Mouse (Mus musculus) midbrain, embryonic 12.5 days (tissue): ENCODE results near the gene Rpl3l. TPM values are rescaled to one million over a fixed set of nuclear protein-coding genes. Genes with fewer than 3 reads are reported as not detected.

ENCODE experiments used
- ATAC-seq: fragments of 200-750 bp; cut with Nextera tagmentation; 2 replicates; pipeline ENCODE4 v1.8.0; 2017; ENCODE audit warnings: low read depth, moderate TSS enrichment, moderate library complexity; ENCODE audit not compliant: low FRiP score
- H3K27ac ChIP-seq: fragments of 300-500 bp; sonication (generic); replicated peaks from 2 replicates; pipeline ENCODE4 v1.5.1; 2016; ENCODE audit warnings: mild to moderate bottlenecking
- H3K27me3 ChIP-seq: fragments of 300-500 bp; sonication (generic); 2 replicates; pipeline ENCODE4 v1.6.1; 2016; ENCODE audit warnings: mild to moderate bottlenecking
- H3K36me3 ChIP-seq: fragments of 300-500 bp; sonication (generic); 2 replicates; pipeline ENCODE4 v1.6.1; 2016
- H3K4me1 ChIP-seq: fragments of 300-500 bp; sonication (generic); 2 replicates; pipeline ENCODE4 v1.6.1; 2016
- H3K4me2 ChIP-seq: fragments of 300-500 bp; sonication (generic); replicated peaks from 2 replicates; pipeline ENCODE4 v1.6.1; 2016; ENCODE audit warnings: mild to moderate bottlenecking, moderate library complexity
- H3K4me3 ChIP-seq: fragments of 300-500 bp; sonication (generic); 2 replicates; pipeline ENCODE4 v1.5.1; 2016; ENCODE audit warnings: mild to moderate bottlenecking
- H3K9ac ChIP-seq: fragments of 300-500 bp; sonication (generic); replicated peaks from 2 replicates; pipeline ENCODE4 v1.6.1; 2016; ENCODE audit warnings: mild to moderate bottlenecking, moderate library complexity
- H3K9me3 ChIP-seq: fragments of 300-500 bp; sonication (generic); 2 replicates; pipeline ENCODE4 v1.6.1; 2016; ENCODE audit warnings: mild to moderate bottlenecking
- WGBS: fragments of 180-500 bp; shearing (Covaris S2); methylation state at CpG from one replicate; pipeline ENCODE4 v1.1.7; 2016; 5-methylcytosine and 5-hydroxymethylcytosine counted together
- polyA plus RNA-seq: library from polyadenylated mRNA; unstranded; fragments of >200 nt; fragmentation: Nextera tagmentation; extraction: Ambion mirVana; gene quantifications from 2 replicates; pipeline ENCODE4 v1.2.1, GENCODE M21; 2016

Rpl3l gene
- polyA plus RNA-seq, result not detected in 2 replicates

DNA sequence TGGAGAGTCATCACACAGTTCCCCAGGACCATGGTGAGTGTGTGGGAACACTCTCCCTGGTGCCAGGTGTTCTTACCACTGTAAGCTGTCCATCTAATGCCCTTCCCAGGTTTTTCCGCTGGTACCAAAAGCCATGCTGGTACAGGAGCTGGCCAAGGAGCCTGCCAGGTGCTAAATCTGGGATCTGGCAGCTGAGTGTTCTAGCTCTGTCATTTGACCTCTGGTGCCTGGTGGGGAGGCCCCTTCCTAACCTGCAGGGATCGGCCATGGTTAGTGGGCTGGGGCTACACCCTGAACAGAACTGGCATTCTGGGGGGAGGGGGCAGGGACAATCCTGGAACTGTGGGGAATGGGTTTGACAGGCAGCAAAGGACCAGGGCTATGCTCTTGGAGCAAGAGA lies at the start of gene Rpl3l:
Rpl3l (plus strand) TSS at position 203 of the 400 bp plus-strand sequence.
- Histone ChIP-seq H3K9ac (no peak within 1 kb of the TSS), H3K4me2 (no peak within 1 kb of the TSS), H3K27me3 (peaks cover 17% of the 10 kb centered on the region), H3K27ac (no peak within 1 kb of the TSS), H3K4me3 (no peak within 1 kb of the TSS), H3K9me3 (no peaks in the 10 kb centered on the region), H3K36me3 (peaks cover under 1% of the 10 kb centered on the region; the same call in 1 of the 2 replicates), H3K4me1 (peaks cover 10% of the 10 kb centered on the region)
- WGBS, result 85% methylated on average over 2 of the region's 2 CpGs
- ATAC-seq, result no peak

DNA sequence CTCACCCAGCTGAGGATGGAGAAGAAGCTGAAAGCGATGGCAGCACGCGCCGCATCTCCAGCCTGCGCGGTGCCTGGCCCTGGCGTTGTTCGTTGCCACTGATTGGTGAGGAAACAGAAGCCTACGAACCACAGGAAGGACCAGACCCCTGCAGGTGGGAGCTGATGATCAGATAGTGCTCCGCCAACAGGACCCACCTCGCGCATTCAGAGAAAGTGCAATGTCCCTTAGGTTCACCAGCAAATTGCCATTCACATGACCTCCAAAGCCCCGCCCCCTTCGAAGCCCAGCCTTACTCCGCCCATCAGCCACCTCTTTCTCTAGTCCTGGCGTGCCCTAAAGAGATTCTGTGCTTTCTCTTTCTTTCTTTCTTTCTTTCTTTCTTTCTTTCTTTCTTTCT lies 41.1 kb upstream of the Rpl3l start:
- Histone ChIP-seq H3K36me3 (peaks cover 11% of the 10 kb centered on the region), H3K4me3 (no peak overlapping the region), H3K9me3 (no peaks in the 10 kb centered on the region), H3K27ac (no peak overlapping the region), H3K4me2 (peak overlapping the region; percentile 6; the same call in 1 of the 2 replicates), H3K9ac (no peak overlapping the region), H3K4me1 (peaks cover 23% of the 10 kb centered on the region), H3K27me3 (peaks cover 52% of the 10 kb centered on the region)
- ATAC-seq, result no peak
- 31% methylated on average over 16 of the region's 16 CpGs for WGBS

DNA sequence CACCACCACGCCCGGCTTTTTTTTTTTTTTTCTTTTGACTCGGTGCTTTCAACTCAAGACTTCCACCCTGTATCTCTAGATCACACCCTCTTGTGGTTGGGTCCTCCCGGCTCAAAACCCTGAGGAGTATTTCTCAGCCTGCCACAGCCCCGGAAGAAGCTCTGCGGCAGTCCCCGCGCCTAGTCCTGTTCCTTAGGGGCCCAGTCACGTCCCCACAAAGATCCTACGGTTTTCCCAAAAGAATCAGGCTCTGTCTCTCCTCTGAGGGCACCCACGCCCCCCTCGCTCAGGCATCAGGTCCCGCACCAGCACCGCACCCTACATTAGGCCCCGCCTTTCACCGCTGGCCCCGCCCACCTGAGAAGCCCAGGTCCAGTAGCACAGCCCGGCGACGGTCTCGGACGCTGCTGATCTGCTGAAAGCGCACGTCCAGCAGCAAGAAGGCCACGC lies 40.4 kb upstream of the Rpl3l start:
- no peak for ATAC-seq
- Histone ChIP-seq H3K9ac (peak overlapping the region; percentile 39; the same call in 1 of the 2 replicates), H3K27ac (no peak overlapping the region), H3K9me3 (no peaks in the 10 kb centered on the region), H3K4me2 (peak overlapping the region; percentile 50), H3K36me3 (peaks cover 7% of the 10 kb centered on the region; the same call in 1 of the 2 replicates), H3K4me1 (peaks cover 23% of the 10 kb centered on the region), H3K27me3 (peaks cover 52% of the 10 kb centered on the region), H3K4me3 (peak overlapping the region; percentile 28)
- 1% methylated on average over 25 of the region's 25 CpGs for WGBS

DNA sequence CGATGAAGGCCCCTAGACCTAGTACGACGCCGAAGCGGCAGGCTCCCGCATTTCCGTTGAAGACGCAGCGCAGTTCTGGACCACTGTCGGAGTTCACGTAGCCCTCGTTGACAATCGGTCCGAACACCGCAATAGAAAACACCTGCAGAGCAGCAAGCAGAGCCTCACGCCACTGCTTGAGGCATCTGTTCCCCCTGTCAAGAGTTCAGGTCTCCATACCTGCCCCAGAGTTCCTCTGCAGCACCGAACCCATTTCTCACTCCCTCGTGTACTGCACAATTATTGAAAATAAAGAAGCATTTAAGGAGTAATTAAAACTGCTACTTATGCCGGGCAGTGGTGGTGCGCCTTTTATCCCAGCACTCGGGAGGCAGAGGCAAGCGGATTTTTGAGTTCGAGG lies 40.0 kb upstream of the Rpl3l start:
- 20% methylated on average over 23 of the region's 23 CpGs for WGBS
- no peaks in the 10 kb centered on the region for H3K9me3 ChIP-seq
- H3K36me3 ChIP-seq, result peaks cover 7% of the 10 kb centered on the region; the same call in 1 of the 2 replicates
- H3K27me3 ChIP-seq, result peaks cover 52% of the 10 kb centered on the region
- ATAC-seq, result no peak
- no peak overlapping the region for H3K27ac ChIP-seq
- H3K4me3 ChIP-seq, result peak overlapping the region; percentile 28
- H3K4me2 ChIP-seq, result peak overlapping the region; percentile 50
- H3K4me1 ChIP-seq, result peaks cover 23% of the 10 kb centered on the region
- peak overlapping the region; percentile 39; the same call in 1 of the 2 replicates for H3K9ac ChIP-seq

DNA sequence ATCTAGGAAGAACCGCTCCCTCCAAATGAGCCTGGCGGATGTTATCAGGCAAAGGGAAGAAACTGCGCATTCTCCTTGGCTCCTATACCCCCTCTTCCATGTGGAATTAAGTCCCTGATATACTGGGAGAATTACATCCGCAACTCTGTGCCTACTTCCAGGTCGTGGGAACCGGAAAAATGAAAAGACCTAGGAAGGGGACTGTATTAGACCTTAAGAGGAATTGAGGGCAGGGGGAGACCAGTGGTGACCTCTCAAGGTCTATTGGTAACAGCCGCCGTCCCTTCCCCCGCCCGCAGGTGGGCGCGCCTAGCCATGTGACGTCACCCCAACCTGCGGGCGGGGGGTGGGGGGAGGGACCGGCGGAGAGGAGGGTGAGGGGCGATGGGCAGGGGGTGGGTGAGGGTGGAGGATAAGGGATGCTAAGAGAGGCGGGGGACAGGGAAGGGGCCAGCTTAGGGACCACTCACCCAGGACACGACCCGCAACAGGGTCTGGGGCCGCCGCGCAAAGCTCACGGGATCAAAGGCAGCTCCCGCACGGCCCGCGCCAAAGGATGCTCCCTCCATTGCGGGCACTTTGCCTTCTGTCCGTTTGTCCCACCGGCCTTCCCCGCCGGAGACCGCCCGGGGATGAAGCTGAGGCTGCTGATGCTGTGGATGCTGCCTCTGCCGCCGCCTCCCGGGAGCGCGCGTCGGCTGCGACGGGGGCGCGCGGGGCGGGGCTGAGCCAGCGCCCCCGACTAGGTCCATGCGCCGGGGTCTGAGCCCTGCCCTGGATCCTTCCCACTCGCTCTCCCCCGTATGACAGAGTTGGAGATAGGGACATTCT lies 38.2 kb upstream of the Rpl3l start, which contains the start of gene Syngr3:
Syngr3 (minus strand) TSS at position 705 of the 831 bp plus-strand sequence.
- peaks cover 16% of the 10 kb centered on the region for H3K36me3 ChIP-seq
- peak within 1 kb of the TSS; percentile 71 for H3K9ac ChIP-seq
- peaks cover 23% of the 10 kb centered on the region for H3K4me1 ChIP-seq
- H3K27me3 ChIP-seq, result peaks cover 52% of the 10 kb centered on the region
- H3K4me2 ChIP-seq, result peak within 1 kb of the TSS; percentile 87
- peak within 1 kb of the TSS; percentile 64 for H3K4me3 ChIP-seq
- peak; percentile 65 for ATAC-seq
- H3K27ac ChIP-seq, result peak within 1 kb of the TSS; percentile 61
- no peaks in the 10 kb centered on the region for H3K9me3 ChIP-seq
- WGBS, result under 1% methylated on average over 46 of the region's 55 CpGs

DNA sequence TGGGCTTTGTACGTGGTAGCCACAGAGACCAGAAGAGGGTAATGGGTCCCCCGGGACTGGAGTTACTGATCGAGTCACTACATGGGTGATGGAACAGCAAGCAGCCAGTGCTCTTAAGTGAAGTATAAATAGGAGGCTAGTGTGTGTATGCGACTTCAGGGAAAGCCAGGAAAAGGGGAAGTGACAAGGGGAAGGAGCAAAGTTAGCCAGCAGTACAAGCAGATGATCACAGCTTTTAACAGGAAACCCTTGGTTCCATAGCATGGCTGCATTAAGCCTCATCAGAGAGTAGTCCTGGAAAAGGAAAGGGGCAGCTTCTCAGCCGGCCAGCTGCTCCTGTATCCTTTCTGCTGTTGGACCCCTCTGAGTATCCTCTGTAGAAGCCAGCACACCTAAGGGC lies 35.2 kb upstream of the Rpl3l start:
- 87% methylated on average over 5 of the region's 5 CpGs for WGBS
- Histone ChIP-seq H3K27me3 (peaks cover 39% of the 10 kb centered on the region), H3K4me1 (peaks cover 30% of the 10 kb centered on the region)

DNA sequence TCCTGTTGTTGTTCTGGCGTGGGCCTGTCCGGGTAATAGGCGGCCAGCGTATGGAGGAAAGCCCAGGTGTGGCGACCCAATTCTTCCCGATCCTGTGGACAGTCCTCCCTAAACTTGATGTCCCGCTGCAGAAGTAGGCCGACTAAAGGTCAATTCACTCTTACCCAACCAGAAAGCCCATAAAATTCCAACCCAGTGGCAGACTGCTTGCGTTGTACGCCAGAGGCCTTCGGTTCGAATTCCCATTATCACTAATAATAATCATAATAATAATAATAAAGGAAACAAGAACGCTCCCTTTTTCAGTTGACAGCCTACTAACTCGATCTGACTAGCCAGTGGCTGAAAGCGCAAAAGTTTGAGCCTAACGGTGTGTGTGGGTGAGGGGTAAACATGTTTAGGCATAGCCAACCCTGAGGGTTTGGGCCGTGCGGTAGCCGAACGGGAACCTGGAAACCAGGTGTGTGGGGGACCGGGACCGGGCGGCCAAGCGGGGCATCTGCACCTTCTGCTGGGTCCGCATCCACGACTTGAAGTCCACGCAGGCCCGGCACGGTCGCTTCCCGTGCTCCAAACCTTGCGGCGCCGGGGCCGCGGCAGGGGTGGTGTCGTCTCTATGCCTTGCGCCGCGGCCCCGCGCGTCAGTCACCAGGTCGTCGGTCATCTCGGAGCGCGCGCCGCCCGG lies 32.2 kb upstream of the Rpl3l start:
- H3K9ac ChIP-seq, result peak overlapping the region; percentile 81
- ATAC-seq, result peak; percentile 45
- peak overlapping the region; percentile 84 for H3K27ac ChIP-seq
- peak overlapping the region; percentile 80 for H3K4me3 ChIP-seq
- H3K9me3 ChIP-seq, result no peaks in the 10 kb centered on the region
- 9% methylated on average over 42 of the region's 51 CpGs for WGBS
- peaks cover 27% of the 10 kb centered on the region for H3K36me3 ChIP-seq
- H3K4me2 ChIP-seq, result peak overlapping the region; percentile 86
- peaks cover 17% of the 10 kb centered on the region for H3K4me1 ChIP-seq
- H3K27me3 ChIP-seq, result peaks cover 16% of the 10 kb centered on the region

More for the DNA sequence above, 35.2 kb upstream of the Rpl3l start:
- no peak for ATAC-seq
- Histone ChIP-seq H3K4me3 (no peak overlapping the region), H3K9ac (no peak overlapping the region), H3K36me3 (peaks cover 16% of the 10 kb centered on the region), H3K27ac (no peak overlapping the region), H3K4me2 (no peak overlapping the region), H3K9me3 (no peaks in the 10 kb centered on the region)

DNA sequence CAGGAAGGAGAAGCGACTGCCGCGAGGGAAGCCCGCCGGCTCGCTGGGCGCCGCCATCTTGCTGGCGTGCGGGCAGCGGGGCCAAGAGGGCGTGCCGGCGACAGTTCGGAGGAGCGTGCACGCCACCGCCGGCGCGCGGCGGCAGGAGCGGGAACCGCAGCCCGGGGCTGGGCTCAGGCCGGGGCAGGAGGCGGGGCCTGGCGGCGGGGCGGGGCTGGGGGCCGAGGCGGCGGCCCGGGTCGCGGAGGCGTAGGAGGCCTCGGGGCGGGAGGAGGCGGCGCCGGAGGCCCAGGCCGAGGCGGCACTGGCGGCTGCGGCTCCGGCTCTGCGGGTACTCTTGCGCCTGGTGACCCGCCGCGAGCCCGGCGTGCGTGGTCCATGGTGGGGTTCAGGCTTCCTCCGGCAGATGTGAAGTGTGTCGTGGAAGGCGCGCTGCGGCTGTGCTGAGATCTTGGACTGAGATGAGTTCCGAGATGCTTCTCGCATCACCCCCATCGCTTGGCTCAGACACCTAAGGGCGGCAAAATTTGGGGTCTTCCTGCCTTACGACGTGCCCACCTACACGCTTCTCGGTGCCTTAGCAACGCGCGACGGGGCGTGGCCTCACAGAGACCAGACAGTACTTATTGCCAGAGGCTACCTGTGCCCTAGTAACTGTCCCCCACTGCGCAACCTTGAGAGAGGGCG lies 31.5 kb upstream of the Rpl3l start, which contains the start of the genes Gfer and Noxo1:
Gfer (minus strand) TSS at position 146 of the 687 bp plus-strand sequence.
Noxo1 (plus strand) TSS at position 224 of the 687 bp plus-strand sequence.
- WGBS, result under 1% methylated on average over 65 of the region's 76 CpGs
- Histone ChIP-seq H3K9me3 (no peaks in the 10 kb centered on the region), H3K36me3 (peaks cover 34% of the 10 kb centered on the region), H3K4me2 (peak within 1 kb of the TSS; percentile 86), H3K27me3 (peaks cover 10% of the 10 kb centered on the region), H3K4me1 (peaks cover 17% of the 10 kb centered on the region), H3K27ac (peak within 1 kb of the TSS; percentile 84), H3K9ac (peak within 1 kb of the TSS; percentile 81), H3K4me3 (peak within 1 kb of the TSS; percentile 80)
- ATAC-seq, result peak; percentile 92

DNA sequence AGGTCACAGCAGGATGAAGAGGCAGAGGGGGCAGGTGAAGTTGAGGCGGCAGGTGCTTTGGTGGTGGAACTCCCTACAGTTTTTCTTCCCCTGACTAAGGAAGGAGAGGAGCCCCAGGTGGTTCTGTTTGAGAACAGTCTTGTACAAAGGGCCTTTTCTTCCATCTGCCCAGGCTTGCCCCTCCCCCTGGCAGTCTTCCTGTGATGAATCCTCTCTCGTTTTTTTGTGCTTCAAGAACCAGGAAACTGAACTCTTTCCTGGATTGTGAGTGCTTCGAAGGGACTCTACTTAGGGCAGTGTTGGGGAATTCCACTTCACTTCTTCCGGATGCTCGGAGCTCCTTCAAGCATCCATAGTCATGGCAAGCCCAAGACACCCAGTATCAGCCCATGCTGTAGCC lies 29.6 kb upstream of the Rpl3l start:
- peaks cover 8% of the 10 kb centered on the region for H3K27me3 ChIP-seq
- H3K9me3 ChIP-seq, result no peaks in the 10 kb centered on the region
- H3K4me2 ChIP-seq, result no peak overlapping the region
- H3K9ac ChIP-seq, result no peak overlapping the region
- H3K27ac ChIP-seq, result no peak overlapping the region
- no peak for ATAC-seq
- peaks cover 17% of the 10 kb centered on the region for H3K4me1 ChIP-seq
- no peak overlapping the region for H3K4me3 ChIP-seq
- H3K36me3 ChIP-seq, result peaks cover 40% of the 10 kb centered on the region
- 22% methylated on average over 5 of the region's 5 CpGs for WGBS

DNA sequence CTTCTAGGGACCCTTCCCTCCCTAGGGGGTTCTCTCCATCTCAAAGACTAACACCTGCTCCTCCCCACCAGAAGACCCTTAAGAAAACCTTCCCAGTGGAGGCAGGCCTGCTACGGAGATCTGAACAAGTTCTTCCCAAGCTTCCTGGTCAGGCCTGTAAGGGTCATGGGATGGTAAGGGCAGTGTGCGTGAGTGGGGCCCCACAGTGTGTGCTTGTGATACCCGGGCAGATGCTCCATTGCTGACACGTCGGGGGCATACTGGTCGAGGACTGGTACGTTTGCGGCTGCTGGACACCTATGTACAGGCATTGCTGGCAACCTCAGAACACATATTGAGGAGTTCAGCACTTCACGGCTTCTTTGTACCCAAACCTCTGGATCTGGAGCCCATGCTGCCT lies 28.9 kb upstream of the Rpl3l start:
- Histone ChIP-seq H3K9ac (no peak overlapping the region), H3K27ac (no peak overlapping the region), H3K9me3 (no peaks in the 10 kb centered on the region), H3K4me1 (peaks cover 17% of the 10 kb centered on the region), H3K27me3 (peaks cover 8% of the 10 kb centered on the region), H3K4me3 (no peak overlapping the region), H3K4me2 (no peak overlapping the region), H3K36me3 (peaks cover 39% of the 10 kb centered on the region)
- 71% methylated on average over 9 of the region's 9 CpGs for WGBS
- ATAC-seq, result no peak

DNA sequence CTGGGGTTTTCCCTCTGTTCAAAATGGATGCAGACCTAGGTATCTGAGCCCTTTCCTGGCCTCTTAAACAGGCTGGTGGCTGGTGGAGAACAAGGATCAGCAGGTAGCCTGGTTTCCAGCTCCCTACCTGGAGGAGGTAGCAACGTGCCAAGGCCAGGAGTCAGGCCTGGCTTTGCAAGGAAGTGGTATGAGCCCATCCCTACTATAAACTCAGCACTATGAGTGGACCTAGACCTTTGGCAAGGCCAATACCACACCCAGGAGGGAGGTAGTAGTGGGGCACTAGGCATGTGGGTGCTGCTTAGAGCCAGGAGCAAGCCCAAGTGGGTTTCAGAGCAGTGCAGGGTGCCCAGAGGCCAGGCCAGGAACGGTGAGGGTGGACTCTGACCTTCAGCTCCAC lies 28.1 kb upstream of the Rpl3l start:
- peaks cover 46% of the 10 kb centered on the region for H3K36me3 ChIP-seq
- H3K4me1 ChIP-seq, result peaks cover 17% of the 10 kb centered on the region
- WGBS, result 81% methylated on average over 2 of the region's 2 CpGs
- peaks cover 8% of the 10 kb centered on the region for H3K27me3 ChIP-seq
- no peak overlapping the region for H3K4me3 ChIP-seq
- H3K27ac ChIP-seq, result no peak overlapping the region
- H3K9me3 ChIP-seq, result no peaks in the 10 kb centered on the region
- no peak overlapping the region for H3K9ac ChIP-seq
- no peak overlapping the region for H3K4me2 ChIP-seq
- ATAC-seq, result no peak
